Mouse (Mus musculus) cerebellum, adult 2 months (tissue): ENCODE measurements around the gene Wwp2.

Source experiments
- CTCF ChIP-seq: fragments of 200-500 bp; IDR thresholded peaks from 2 replicates; pipeline ENCODE4 v1.5.1; 2011; ENCODE audit warnings: low read depth, mild to moderate bottlenecking, control low read depth, low read length, moderate library complexity, borderline replicate concordance; ENCODE audit not compliant: insufficient read depth
- POLR2A ChIP-seq: fragments of 200-500 bp; IDR thresholded peaks from 2 replicates; pipeline ENCODE4 v1.6.1; 2011; ENCODE audit warnings: low read length, control low read depth, borderline replicate concordance; ENCODE audit not compliant: insufficient read depth

DNA sequence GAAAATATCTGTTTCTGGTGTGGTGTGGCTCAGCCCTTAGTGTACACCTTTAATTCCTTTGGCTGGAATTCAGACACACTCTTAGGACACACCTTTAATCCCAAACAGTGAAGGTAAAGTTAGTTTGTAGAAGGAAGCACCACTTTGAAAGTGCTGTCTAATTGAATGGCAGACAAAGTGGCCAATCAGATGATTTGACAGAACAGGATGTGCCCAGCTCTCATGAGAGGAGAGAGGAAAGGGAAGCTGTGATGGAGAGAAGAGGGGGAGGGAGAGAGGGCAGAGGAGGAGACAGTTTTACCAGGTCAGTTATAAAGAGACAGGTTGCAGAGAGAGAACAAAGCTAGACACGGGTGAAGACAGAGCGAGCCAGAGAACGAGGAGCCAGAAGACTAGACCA, 138.6 kb downstream of the Wwp2 start:
- TF ChIP-seq POLR2A (no peak), CTCF (no peak)
